Mouse (Mus musculus): ENCODE measurements around the gene Defb43. TPM values are rescaled to one million over a fixed set of nuclear protein-coding genes. Genes with fewer than 3 reads are reported as not detected.

Defb43 gene
- polyA plus RNA-seq, 1 experiment from 2014 or later, result not detected

- WGBS, result 78% methylated on average over 4 of the region's 4 CpGs
- H3K36me3 ChIP-seq, result no peaks in the 10 kb centered on the region
Measured at GRCm38 (mm10) chr14:63013082-63013481, 1.5 kb downstream of the Defb43 start.

GRCm38 (mm10) chr14:63014667-63015066 is 3.1 kb downstream of the Defb43 start:
- no peak overlapping the region for H3K4me3 ChIP-seq (replicated peaks)
- no peak for ATAC-seq
- H3K4me2 ChIP-seq (replicated peaks), result no peak overlapping the region
- H3K36me3 ChIP-seq, result no peaks in the 10 kb centered on the region
- 86% methylated on average over 4 of the region's 4 CpGs for WGBS
- no peaks in the 10 kb centered on the region for H3K9me3 ChIP-seq
- no peak overlapping the region for H3K27ac ChIP-seq
- H3K9ac ChIP-seq, result no peak overlapping the region
- H3K27me3 ChIP-seq (replicated peaks), result no peaks in the 10 kb centered on the region
- no peaks in the 10 kb centered on the region for H3K4me1 ChIP-seq (replicated peaks)

More at GRCm38 (mm10) chr14:63013082-63013481, 1.5 kb downstream of the Defb43 start:
- no peaks in the 10 kb centered on the region for H3K4me1 ChIP-seq (replicated peaks)
- no peak overlapping the region for H3K27ac ChIP-seq
- ATAC-seq, result no peak
- no peak overlapping the region for H3K9ac ChIP-seq
- H3K4me3 ChIP-seq (replicated peaks), result no peak overlapping the region
- H3K9me3 ChIP-seq, result no peaks in the 10 kb centered on the region
- H3K27me3 ChIP-seq (replicated peaks), result no peaks in the 10 kb centered on the region
- H3K4me2 ChIP-seq (replicated peaks), result no peak overlapping the region

DNA sequence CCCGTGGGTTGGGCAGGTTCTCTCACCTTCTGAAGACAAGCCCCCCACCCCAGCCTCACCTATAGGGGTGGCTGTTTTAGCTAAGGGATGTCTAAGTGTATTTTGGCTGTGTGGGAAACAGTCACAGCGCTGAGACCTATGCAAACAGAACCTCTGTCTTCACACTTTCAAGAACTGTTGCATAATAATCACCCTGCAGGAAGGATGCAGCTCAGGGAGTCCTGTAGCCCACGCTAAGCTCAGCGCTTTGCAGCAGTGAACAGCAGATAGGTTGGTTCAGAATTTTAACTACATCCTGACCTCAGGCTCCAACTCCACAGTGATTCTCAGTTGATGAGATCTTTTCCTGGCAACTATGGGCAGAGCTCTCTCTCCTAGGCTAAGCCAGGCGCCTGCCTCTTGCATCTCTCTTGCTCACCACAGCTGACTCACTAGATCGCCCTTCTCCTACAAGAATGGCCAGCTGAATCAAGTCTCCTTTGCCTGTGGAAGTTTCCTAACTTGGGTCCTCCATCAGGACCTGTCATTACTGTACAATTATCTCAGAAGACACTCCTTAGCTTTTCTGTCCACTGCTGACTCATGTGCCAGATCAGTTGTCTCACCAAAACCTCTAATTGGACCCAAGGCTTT is 9.1 kb downstream of the Defb43 start:
- no peaks in the 10 kb centered on the region for H3K27me3 ChIP-seq (replicated peaks)
- H3K4me2 ChIP-seq (replicated peaks), result no peak overlapping the region
- no peak for ATAC-seq
- no peaks in the 10 kb centered on the region for H3K4me1 ChIP-seq (replicated peaks)
- no peaks in the 10 kb centered on the region for H3K9me3 ChIP-seq
- WGBS, result 51% methylated on average over 6 of the region's 6 CpGs
- no peaks in the 10 kb centered on the region for H3K36me3 ChIP-seq
- no peak overlapping the region for H3K9ac ChIP-seq
- H3K4me3 ChIP-seq (replicated peaks), result no peak overlapping the region
- no peak overlapping the region for H3K27ac ChIP-seq

GRCm38 (mm10) chr14:63046691-63047090 is 35.1 kb downstream of the Defb43 start, which contains the start of gene Defb42:
TSS of gene Defb42 (plus strand) at chr14:63046991.
- H3K4me2 ChIP-seq (replicated peaks), result no peak within 1 kb of the TSS
- ATAC-seq, result no peak
- H3K4me3 ChIP-seq (replicated peaks), result no peak within 1 kb of the TSS
- no peaks in the 10 kb centered on the region for H3K27me3 ChIP-seq (replicated peaks)
- H3K4me1 ChIP-seq (replicated peaks), result no peaks in the 10 kb centered on the region
- H3K27ac ChIP-seq, result no peak within 1 kb of the TSS
- no peaks in the 10 kb centered on the region for H3K36me3 ChIP-seq
- WGBS, result 71% methylated on average over 3 of the region's 3 CpGs
- no peak within 1 kb of the TSS for H3K9ac ChIP-seq
- no peaks in the 10 kb centered on the region for H3K9me3 ChIP-seq

DNA sequence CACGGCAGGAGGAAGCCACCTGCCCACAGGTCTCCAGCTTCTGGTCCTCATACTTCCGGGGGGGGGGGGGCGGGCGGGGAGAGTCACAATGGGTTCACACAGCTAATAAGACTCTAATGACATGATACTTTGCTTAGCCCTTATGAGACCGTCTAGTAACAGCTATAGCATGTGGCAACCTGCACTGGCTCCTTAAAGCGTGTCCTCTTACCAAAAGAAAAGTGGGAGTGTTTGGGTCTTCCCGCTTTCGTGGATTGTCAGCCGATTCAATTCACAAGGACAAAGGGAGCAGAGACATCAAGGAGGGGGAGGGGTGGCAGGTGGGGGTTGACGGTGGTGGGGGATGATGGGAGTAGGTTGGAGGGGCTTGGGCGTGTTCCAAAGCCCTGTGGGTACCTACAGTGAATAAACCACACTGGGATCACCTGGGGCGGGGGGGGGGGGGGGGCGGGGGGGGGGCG is 38.4 kb downstream of the Defb43 start, which contains the start of gene Defb30:
TSS of gene Defb30 (minus strand) at position 51 of the 461 bp plus-strand sequence.
- Histone ChIP-seq H3K9ac (no peak within 1 kb of the TSS), H3K4me3 (replicated peaks) (no peak within 1 kb of the TSS), H3K9me3 (no peaks in the 10 kb centered on the region), H3K4me1 (replicated peaks) (no peaks in the 10 kb centered on the region), H3K27ac (no peak within 1 kb of the TSS), H3K4me2 (replicated peaks) (no peak within 1 kb of the TSS), H3K27me3 (replicated peaks) (no peaks in the 10 kb centered on the region), H3K36me3 (no peaks in the 10 kb centered on the region)
- WGBS, result 72% methylated on average over 14 of the region's 14 CpGs
- no peak for ATAC-seq

DNA sequence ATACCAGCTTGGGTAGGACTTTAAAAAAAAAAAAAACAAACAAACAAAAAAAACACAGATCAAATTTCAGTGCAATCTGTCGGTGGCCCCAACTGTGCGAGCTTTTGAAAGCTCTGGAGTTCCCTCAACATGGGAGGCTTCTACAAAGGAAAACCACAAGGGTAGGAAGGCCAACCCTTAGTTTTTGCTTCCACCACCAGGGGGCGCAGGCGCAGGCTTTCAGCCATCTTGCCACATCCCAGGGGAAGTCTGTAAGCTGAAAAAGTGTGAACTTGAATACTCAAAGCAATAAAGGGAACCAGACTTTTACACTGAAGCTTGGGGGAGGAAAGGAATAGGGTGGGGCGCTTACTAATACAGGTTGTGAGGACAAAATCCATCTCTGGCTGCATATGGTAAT is 39.2 kb downstream of the Defb43 start:
- WGBS, result 35% methylated on average over 5 of the region's 5 CpGs

GRCm38 (mm10) chr14:63054729-63055128 is 43.2 kb downstream of the Defb43 start:
- H3K9ac ChIP-seq, result no peak overlapping the region
- no peak overlapping the region for H3K4me3 ChIP-seq (replicated peaks)
- peak; percentile 65 for ATAC-seq
- H3K27ac ChIP-seq, result no peak overlapping the region
- H3K9me3 ChIP-seq, result no peaks in the 10 kb centered on the region
- WGBS, result 29% methylated on average over 6 of the region's 6 CpGs
- H3K27me3 ChIP-seq (replicated peaks), result no peaks in the 10 kb centered on the region
- no peaks in the 10 kb centered on the region for H3K4me1 ChIP-seq (replicated peaks)
- H3K36me3 ChIP-seq, result no peaks in the 10 kb centered on the region
- no peak overlapping the region for H3K4me2 ChIP-seq (replicated peaks)

More for the DNA sequence above, 39.2 kb downstream of the Defb43 start:
- no peaks in the 10 kb centered on the region for H3K36me3 ChIP-seq
- no peak overlapping the region for H3K27ac ChIP-seq
- ATAC-seq, result no peak
- no peaks in the 10 kb centered on the region for H3K9me3 ChIP-seq
- H3K4me2 ChIP-seq (replicated peaks), result no peak overlapping the region
- no peaks in the 10 kb centered on the region for H3K27me3 ChIP-seq (replicated peaks)
- H3K9ac ChIP-seq, result no peak overlapping the region
- no peaks in the 10 kb centered on the region for H3K4me1 ChIP-seq (replicated peaks)
- no peak overlapping the region for H3K4me3 ChIP-seq (replicated peaks)

- Histone ChIP-seq H3K9me3 (no peaks in the 10 kb centered on the region), H3K9ac (no peak overlapping the region), H3K36me3 (no peaks in the 10 kb centered on the region), H3K4me3 (replicated peaks) (no peak overlapping the region), H3K4me1 (replicated peaks) (no peaks in the 10 kb centered on the region), H3K27me3 (replicated peaks) (peaks cover 2% of the 10 kb centered on the region; the same call in 1 of the 2 replicates), H3K4me2 (replicated peaks) (no peak overlapping the region), H3K27ac (no peak overlapping the region)
- whole genome bisulfite sequencing, result 72% methylated on average over 10 of the region's 10 CpGs
- no peak for ATAC-seq
Measured at GRCm38 (mm10) chr14:63060361-63060760, 48.8 kb downstream of the Defb43 start.

DNA sequence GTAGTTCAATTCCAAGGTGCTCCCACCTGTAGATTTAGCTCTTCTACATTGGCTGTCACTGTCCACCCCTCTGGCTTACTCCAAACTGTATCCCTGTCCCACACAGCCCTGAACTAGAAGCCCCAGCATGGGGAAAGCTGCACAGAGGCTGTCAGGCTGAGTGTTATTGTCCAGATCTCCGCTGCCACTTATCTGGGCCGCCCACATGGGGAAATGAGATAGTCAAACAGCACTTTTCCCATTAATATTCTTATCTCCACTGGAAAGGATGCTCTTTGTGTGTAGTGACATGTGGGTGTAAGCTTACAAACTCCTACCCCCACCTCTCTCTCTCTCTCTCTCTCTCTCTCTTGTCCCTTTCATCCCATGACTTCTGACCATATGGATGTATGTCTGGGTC is 50.6 kb downstream of the Defb43 start:
- ATAC-seq, result 0 out of 2 replicates have a peak, but pooled peaks have one; percentile 25
- Histone ChIP-seq H3K27me3 (replicated peaks) (peaks cover 2% of the 10 kb centered on the region; the same call in 1 of the 2 replicates), H3K9me3 (no peaks in the 10 kb centered on the region), H3K36me3 (no peaks in the 10 kb centered on the region), H3K4me1 (replicated peaks) (0 out of 2 replicates have a peak, but pooled peaks cover 3% of the 10 kb centered on the region), H3K4me3 (replicated peaks) (no peak overlapping the region), H3K4me2 (replicated peaks) (no peak overlapping the region), H3K27ac (no peak overlapping the region), H3K9ac (no peak overlapping the region)
- WGBS, result 57% methylated on average over 2 of the region's 2 CpGs

- H3K27me3 ChIP-seq (replicated peaks), result peaks cover 6% of the 10 kb centered on the region; the same call in 1 of the 2 replicates
- H3K4me2 ChIP-seq (replicated peaks), result no peak overlapping the region
- no peak overlapping the region for H3K4me3 ChIP-seq (replicated peaks)
- H3K9ac ChIP-seq, result no peak overlapping the region
- 0 out of 2 replicates have a peak, but pooled peaks cover 3% of the 10 kb centered on the region for H3K4me1 ChIP-seq (replicated peaks)
- no peak for ATAC-seq
- no peak overlapping the region for H3K27ac ChIP-seq
- 74% methylated on average over 5 of the region's 5 CpGs for WGBS
- no peaks in the 10 kb centered on the region for H3K36me3 ChIP-seq
- H3K9me3 ChIP-seq, result no peaks in the 10 kb centered on the region
Measured at GRCm38 (mm10) chr14:63065391-63065790, 53.8 kb downstream of the Defb43 start.

GRCm38 (mm10) chr14:63066630-63067310 is 55.2 kb downstream of the Defb43 start:
- Histone ChIP-seq H3K9me3 (no peaks in the 10 kb centered on the region), H3K4me3 (replicated peaks) (no peak overlapping the region), H3K27ac (no peak overlapping the region), H3K4me1 (replicated peaks) (0 out of 2 replicates have a peak, but pooled peaks cover 3% of the 10 kb centered on the region), H3K9ac (no peak overlapping the region), H3K27me3 (replicated peaks) (peaks cover 4% of the 10 kb centered on the region; the same call in 1 of the 2 replicates), H3K4me2 (replicated peaks) (no peak overlapping the region; the same call in 1 of the 2 replicates), H3K36me3 (no peaks in the 10 kb centered on the region)
- 30% methylated on average over 16 of the region's 16 CpGs for WGBS
- peak; percentile 54; the same call in 1 of the 2 replicates for ATAC-seq
